Mouse (Mus musculus): ENCODE measurements around the gene Tbx2. TPM values are rescaled to one million over a fixed set of nuclear protein-coding genes. Genes with fewer than 3 reads are reported as not detected.

Tbx2 gene
- polyA plus RNA-seq, 1 experiment from 2014 or later, result 0.37 TPM

DNA sequence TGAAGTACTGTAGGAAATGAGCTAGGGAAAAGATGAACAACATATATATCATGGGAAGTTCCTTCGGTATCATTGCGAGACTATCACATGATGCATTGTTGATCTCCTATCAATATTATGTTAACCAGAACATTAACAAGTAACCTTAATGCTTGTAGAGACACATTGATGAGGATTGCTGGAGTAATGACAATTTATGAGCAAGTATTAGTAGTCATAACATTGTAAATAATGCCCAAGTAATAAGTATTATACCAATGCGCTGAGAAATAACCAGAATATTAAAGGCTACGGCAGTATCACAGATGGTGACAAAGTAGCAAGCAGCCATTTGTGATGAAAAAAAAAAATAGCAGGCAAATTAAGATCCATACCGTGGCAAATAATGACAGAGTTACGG is 54.9 kb downstream of the Tbx2 start:
- 19% methylated on average over 6 of the region's 6 CpGs for WGBS
- Histone ChIP-seq H3K27ac (ENCODE audit: low read depth, low read length) (no peak overlapping the region), H3K9ac (replicated peaks; ENCODE audit: low read depth, low read length) (no peak overlapping the region), H3K36me3 (ENCODE audit: control insufficient read depth, insufficient read depth, low read length) (no peaks in the 10 kb centered on the region), H3K27me3 (ENCODE audit: control insufficient read depth, insufficient read depth, low read length) (peaks cover 63% of the 10 kb centered on the region), H3K4me2 (ENCODE audit: low read depth, low read length) (no peak overlapping the region), H3K4me3 (ENCODE audit: low read depth, low read length) (no peak overlapping the region), H3K4me1 (ENCODE audit: control insufficient read depth, insufficient read depth, low read length) (no peaks in the 10 kb centered on the region), H3K9me3 (ENCODE audit: control insufficient read depth, low read length) (no peaks in the 10 kb centered on the region)
- no peak for ATAC-seq (ENCODE audit: low read depth)

DNA sequence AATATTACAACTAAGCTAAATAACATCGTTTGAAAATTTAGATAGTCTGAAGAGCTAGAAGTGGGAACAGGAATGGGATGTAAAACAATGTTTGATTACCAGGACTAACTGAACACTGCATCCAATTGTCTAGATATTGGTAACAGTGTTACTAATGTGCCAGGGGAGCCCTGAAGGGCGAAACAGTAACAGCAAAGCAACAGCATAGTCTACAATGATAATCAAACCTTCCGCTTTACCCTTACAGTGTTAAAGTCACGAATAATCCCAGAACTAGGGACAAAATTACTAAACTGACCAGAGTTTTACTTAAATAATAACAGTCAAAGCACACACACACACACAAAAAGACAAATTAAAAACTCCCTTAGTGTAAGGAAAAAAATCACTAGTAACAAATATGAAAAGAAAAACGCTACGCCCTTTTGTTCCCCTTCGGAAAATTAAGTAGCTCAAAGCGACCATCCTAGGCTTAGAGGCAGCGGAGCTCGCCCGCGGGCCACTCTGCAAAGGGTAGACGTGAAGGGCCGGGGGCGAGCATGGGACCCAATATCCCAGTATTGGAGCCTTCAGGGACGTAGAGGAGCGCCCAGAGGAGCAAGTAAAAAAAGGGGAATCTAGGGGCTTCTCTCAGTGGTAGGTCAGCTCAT is 55.6 kb downstream of the Tbx2 start:
- Histone ChIP-seq H3K9ac (replicated peaks; ENCODE audit: low read depth, low read length) (no peak overlapping the region), H3K4me3 (ENCODE audit: low read depth, low read length) (no peak overlapping the region), H3K27me3 (ENCODE audit: control insufficient read depth, insufficient read depth, low read length) (peaks cover 70% of the 10 kb centered on the region), H3K9me3 (ENCODE audit: control insufficient read depth, low read length) (no peaks in the 10 kb centered on the region), H3K36me3 (ENCODE audit: control insufficient read depth, insufficient read depth, low read length) (no peaks in the 10 kb centered on the region), H3K4me1 (ENCODE audit: control insufficient read depth, insufficient read depth, low read length) (no peaks in the 10 kb centered on the region), H3K4me2 (ENCODE audit: low read depth, low read length) (no peak overlapping the region), H3K27ac (ENCODE audit: low read depth, low read length) (no peak overlapping the region)
- WGBS, result 2% methylated on average over 17 of the region's 17 CpGs
- ATAC-seq (ENCODE audit: low read depth), result no peak

DNA sequence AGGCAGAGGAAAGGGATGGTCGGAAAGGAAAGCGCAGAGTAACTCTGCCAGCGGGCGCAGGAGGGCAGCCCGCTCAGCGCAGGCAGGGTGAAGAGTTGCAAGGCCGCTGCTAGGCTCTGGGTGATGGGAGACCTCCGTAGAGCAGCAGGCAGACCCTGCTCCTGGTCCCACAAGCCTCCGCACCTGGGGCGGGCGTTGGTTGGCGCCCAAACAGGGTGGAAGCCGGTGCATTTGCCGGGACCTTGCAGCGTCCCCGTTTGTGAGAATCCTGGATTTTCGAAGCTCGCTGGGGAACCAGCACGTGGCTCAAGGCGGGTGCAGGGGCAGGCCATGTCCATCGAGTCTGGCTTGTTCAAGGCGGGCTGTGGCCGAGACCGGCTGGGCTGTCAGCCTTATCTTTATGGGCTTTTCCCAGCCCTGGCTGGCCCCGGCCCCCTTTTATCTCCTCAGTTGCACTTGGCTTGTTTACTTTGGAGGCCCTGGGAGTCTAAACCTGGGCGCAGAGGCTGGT is 56.2 kb downstream of the Tbx2 start:
- Histone ChIP-seq H3K4me3 (ENCODE audit: low read depth, low read length) (no peak overlapping the region), H3K9ac (replicated peaks; ENCODE audit: low read depth, low read length) (no peak overlapping the region), H3K4me2 (ENCODE audit: low read depth, low read length) (no peak overlapping the region), H3K27me3 (ENCODE audit: control insufficient read depth, insufficient read depth, low read length) (peaks cover 72% of the 10 kb centered on the region), H3K27ac (ENCODE audit: low read depth, low read length) (no peak overlapping the region), H3K9me3 (ENCODE audit: control insufficient read depth, low read length) (no peaks in the 10 kb centered on the region), H3K36me3 (ENCODE audit: control insufficient read depth, insufficient read depth, low read length) (no peaks in the 10 kb centered on the region), H3K4me1 (ENCODE audit: control insufficient read depth, insufficient read depth, low read length) (no peaks in the 10 kb centered on the region)
- 3% methylated on average over 26 of the region's 26 CpGs for WGBS
- ATAC-seq (ENCODE audit: low read depth), result no peak

DNA sequence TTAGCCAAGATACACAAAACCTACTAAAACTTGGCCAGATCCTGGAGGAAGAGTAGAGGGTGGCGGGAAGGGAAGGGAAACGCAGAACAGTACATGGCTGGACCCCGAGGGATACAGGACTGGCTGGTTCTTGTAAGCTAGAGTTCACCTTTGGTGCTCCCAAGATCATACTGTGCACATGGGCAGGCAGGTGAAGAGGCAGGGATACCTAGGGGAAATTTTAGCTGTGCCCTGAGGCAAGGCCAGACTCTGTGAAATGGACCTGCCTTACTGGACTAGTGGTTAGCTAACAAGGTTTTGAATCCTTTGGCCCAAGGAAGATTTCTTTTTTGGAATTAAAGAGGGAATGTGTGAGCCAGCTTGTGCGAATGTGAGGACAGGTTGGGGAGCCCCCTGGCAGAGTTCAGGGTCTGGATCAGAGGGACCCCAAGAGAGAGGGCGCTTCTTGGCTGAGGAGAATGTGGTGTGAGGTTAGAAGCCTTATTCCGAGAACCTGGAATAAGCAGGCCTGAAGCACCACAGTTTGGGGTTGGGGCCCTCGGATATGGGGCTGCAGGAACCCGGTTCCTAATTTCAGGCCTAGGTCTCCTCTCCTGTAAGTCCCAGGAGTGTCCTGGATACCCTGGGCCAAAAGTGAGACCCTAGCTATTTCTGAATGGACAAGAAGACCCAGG is 56.8 kb downstream of the Tbx2 start:
- H3K27ac ChIP-seq (ENCODE audit: low read depth, low read length), result no peak overlapping the region
- no peak overlapping the region for H3K4me2 ChIP-seq (ENCODE audit: low read depth, low read length)
- no peaks in the 10 kb centered on the region for H3K4me1 ChIP-seq (ENCODE audit: control insufficient read depth, insufficient read depth, low read length)
- H3K27me3 ChIP-seq (ENCODE audit: control insufficient read depth, insufficient read depth, low read length), result peaks cover 74% of the 10 kb centered on the region
- 14% methylated on average over 8 of the region's 8 CpGs for WGBS
- no peak overlapping the region for H3K4me3 ChIP-seq (ENCODE audit: low read depth, low read length)
- no peak overlapping the region for H3K9ac ChIP-seq (replicated peaks; ENCODE audit: low read depth, low read length)
- no peaks in the 10 kb centered on the region for H3K36me3 ChIP-seq (ENCODE audit: control insufficient read depth, insufficient read depth, low read length)
- no peaks in the 10 kb centered on the region for H3K9me3 ChIP-seq (ENCODE audit: control insufficient read depth, low read length)
- ATAC-seq (ENCODE audit: low read depth), result no peak

DNA sequence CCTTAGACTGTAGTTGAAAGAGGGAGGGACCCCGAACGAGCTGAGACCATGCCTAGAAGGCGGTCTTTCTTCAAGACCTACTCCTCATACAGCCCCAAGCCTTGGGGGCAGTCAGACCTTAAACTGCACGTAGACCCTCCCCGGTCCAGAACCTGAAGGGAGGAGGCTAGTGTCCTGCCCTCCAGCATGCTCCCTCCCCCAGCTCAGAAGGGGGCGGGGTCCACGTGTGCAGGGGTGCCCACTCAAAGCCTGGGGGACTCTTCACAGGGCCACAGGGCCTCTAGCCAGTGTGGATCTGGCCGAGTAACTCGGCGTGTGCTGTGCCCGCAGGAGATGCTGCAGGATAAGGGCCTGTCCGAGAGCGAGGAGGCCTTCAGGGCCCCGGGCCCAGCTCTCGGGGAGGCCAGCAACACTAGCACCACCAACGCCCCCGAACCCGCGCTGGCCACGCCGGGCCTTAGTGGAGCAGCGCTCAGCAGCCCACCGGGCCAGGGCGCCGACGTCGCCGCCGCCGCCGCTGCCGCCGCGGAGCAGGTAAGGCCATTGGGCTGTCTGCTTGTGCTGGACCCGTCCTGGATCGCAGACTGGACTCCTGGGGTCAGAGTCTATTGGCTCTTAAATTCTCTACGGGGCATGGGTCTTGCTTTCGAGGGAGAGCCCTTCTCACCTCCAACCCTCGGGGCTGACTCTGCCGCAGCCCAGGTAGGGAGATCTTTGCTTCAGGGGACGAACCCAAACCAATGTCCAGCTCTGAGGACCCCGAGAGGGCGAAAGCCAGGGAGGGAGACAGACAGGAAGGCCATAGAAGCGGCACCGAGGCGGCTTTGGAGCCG is 57.6 kb downstream of the Tbx2 start:
- no peak overlapping the region for H3K9ac ChIP-seq (replicated peaks; ENCODE audit: low read depth, low read length)
- H3K4me3 ChIP-seq (ENCODE audit: low read depth, low read length), result no peak overlapping the region
- no peaks in the 10 kb centered on the region for H3K36me3 ChIP-seq (ENCODE audit: control insufficient read depth, insufficient read depth, low read length)
- ATAC-seq (ENCODE audit: low read depth), result no peak
- H3K4me1 ChIP-seq (ENCODE audit: control insufficient read depth, insufficient read depth, low read length), result peaks cover 2% of the 10 kb centered on the region; the same call in 1 of the 2 replicates
- H3K27ac ChIP-seq (ENCODE audit: low read depth, low read length), result no peak overlapping the region
- H3K4me2 ChIP-seq (ENCODE audit: low read depth, low read length), result no peak overlapping the region
- WGBS, result 1% methylated on average over 47 of the region's 47 CpGs
- no peaks in the 10 kb centered on the region for H3K9me3 ChIP-seq (ENCODE audit: control insufficient read depth, low read length)
- peaks cover 71% of the 10 kb centered on the region for H3K27me3 ChIP-seq (ENCODE audit: control insufficient read depth, insufficient read depth, low read length)

DNA sequence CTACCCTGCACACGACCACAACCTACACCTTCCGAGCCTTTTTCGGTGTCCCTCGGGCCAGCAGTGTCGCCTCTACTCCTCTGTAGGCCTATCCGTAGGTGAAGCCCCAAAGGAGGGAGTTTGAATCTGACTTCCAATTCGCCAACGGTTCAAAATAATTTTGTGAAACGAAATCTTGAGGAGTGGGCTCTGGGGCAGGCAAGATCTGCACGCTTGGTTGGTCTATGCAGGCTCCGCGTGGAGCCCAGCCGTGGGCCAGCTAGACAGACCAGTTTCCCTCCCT is 58.2 kb downstream of the Tbx2 start:
- Histone ChIP-seq H3K36me3 (ENCODE audit: control insufficient read depth, insufficient read depth, low read length) (no peaks in the 10 kb centered on the region), H3K27me3 (ENCODE audit: control insufficient read depth, insufficient read depth, low read length) (peaks cover 71% of the 10 kb centered on the region), H3K4me3 (ENCODE audit: low read depth, low read length) (no peak overlapping the region), H3K4me2 (ENCODE audit: low read depth, low read length) (no peak overlapping the region), H3K9me3 (ENCODE audit: control insufficient read depth, low read length) (no peaks in the 10 kb centered on the region), H3K9ac (replicated peaks; ENCODE audit: low read depth, low read length) (no peak overlapping the region), H3K4me1 (ENCODE audit: control insufficient read depth, insufficient read depth, low read length) (peaks cover 6% of the 10 kb centered on the region; the same call in 1 of the 2 replicates), H3K27ac (ENCODE audit: low read depth, low read length) (no peak overlapping the region)
- 2% methylated on average over 13 of the region's 13 CpGs for WGBS
- ATAC-seq (ENCODE audit: low read depth), result no peak

DNA sequence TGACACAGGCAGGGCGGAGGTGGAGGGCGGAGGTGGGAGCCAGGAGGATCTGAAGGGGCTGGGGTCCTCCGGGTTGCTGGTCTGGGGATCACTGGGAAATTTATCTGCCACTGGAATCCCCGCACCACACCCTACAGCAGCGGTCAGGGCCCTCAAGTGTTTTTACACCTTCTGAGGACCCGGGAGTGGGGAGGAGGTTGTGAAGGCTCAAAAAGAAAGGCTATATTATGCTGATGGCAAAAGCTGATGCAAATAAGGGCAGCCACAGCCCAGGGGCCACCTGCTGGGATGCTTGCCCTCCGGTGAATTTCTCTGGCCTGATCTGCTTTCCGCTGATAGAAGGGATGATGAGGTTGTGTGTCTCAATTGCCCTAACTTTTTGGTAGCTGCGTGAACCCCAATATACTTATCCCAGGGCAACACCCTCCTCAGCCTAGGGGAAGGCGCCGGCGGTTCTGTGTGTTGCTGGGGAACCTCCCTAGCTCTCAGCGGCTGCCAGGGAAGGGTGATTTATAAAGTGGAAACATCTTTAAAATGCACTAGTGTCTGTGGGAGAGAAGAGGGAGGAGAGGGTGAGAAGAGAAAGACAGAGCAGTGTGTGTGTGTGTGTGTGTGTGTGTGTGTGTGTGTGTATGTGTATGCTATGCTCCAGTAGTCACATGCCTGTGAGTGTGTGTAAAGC is 58.8 kb downstream of the Tbx2 start:
- no peak overlapping the region for H3K4me2 ChIP-seq (ENCODE audit: low read depth, low read length)
- no peak for ATAC-seq (ENCODE audit: low read depth)
- peaks cover 71% of the 10 kb centered on the region for H3K27me3 ChIP-seq (ENCODE audit: control insufficient read depth, insufficient read depth, low read length)
- no peaks in the 10 kb centered on the region for H3K36me3 ChIP-seq (ENCODE audit: control insufficient read depth, insufficient read depth, low read length)
- WGBS, result 1% methylated on average over 12 of the region's 13 CpGs
- no peak overlapping the region for H3K4me3 ChIP-seq (ENCODE audit: low read depth, low read length)
- H3K4me1 ChIP-seq (ENCODE audit: control insufficient read depth, insufficient read depth, low read length), result peaks cover 6% of the 10 kb centered on the region; the same call in 1 of the 2 replicates
- H3K9ac ChIP-seq (replicated peaks; ENCODE audit: low read depth, low read length), result no peak overlapping the region
- H3K9me3 ChIP-seq (ENCODE audit: control insufficient read depth, low read length), result no peaks in the 10 kb centered on the region
- no peak overlapping the region for H3K27ac ChIP-seq (ENCODE audit: low read depth, low read length)

All from neural tube, embryonic 14.5 days (tissue).